Mouse (Mus musculus) ES-Bruce4 (cell line): ENCODE results near the gene Galt.

Experiments used
- CTCF ChIP-seq: IDR thresholded peaks from one replicate; pipeline ENCODE4 v1.8.1; 2011; ENCODE audit warnings: low read depth, low read length
- EP300 ChIP-seq: IDR thresholded peaks from 2 replicates; pipeline ENCODE4 v1.6.1; 2011; ENCODE audit warnings: low read depth, low read length; ENCODE audit not compliant: insufficient read depth
- POLR2A ChIP-seq: IDR thresholded peaks from one replicate; pipeline ENCODE4 v1.8.1; 2011; ENCODE audit warnings: low read length; ENCODE audit not compliant: insufficient read depth

DNA sequence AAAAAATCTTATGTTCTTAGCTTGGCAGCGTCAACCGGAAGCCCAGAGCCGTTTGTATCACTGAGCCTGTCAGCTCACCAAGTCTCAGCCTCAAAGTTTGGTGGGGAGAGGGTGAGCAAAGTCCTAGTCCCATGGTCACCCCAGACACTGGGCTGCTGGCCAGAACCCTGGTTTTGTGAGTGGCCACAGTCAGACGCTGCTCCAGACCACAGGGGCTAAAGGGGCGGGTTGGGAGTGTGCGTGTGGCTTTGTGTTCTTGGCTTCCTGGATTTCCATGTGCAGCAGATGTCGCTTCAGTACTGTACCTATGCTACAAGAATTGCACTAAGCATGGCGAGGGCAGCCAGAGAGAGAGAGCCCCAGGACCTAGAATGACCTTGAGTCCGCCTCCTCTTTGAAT is 4.2 kb downstream of the Galt start:
- TF ChIP-seq POLR2A (no peak), CTCF (no peak), EP300 (no peak)
